Mouse (Mus musculus): ENCODE measurements around the gene Nab1. TPM values are rescaled to one million over a fixed set of nuclear protein-coding genes. Genes with fewer than 3 reads are reported as not detected.

Gene Nab1
- polyA plus RNA-seq, 1 experiment from 2014 or later: 11.8 TPM

GRCm38 (mm10) chr1:52521436-52521993 lies 21.0 kb upstream of the Nab1 start:
- peak overlapping the region; percentile 66 for H3K27ac ChIP-seq (ENCODE audit: low read length)
- H3K4me2 ChIP-seq (ENCODE audit: low read length): no peak overlapping the region
- no peaks in the 10 kb centered on the region for H3K9me3 ChIP-seq (ENCODE audit: control insufficient read depth, low read length)
- no peaks in the 10 kb centered on the region for H3K36me3 ChIP-seq (ENCODE audit: control insufficient read depth, insufficient read depth)
- WGBS: 39% methylated on average over 8 of the region's 8 CpGs
- H3K27me3 ChIP-seq (replicated peaks; ENCODE audit: control insufficient read depth, insufficient read depth, low read length): no peaks in the 10 kb centered on the region
- peak; percentile 76 for ATAC-seq
- no peak overlapping the region for H3K9ac ChIP-seq (replicated peaks; ENCODE audit: low read depth, low read length)
- H3K4me3 ChIP-seq (replicated peaks; ENCODE audit: low read length): no peak overlapping the region
- peaks cover 22% of the 10 kb centered on the region for H3K4me1 ChIP-seq (replicated peaks; ENCODE audit: control insufficient read depth, insufficient read depth, low read length)

GRCm38 (mm10) chr1:52520131-52520530 lies 19.7 kb upstream of the Nab1 start:
- Histone ChIP-seq H3K9ac (replicated peaks; ENCODE audit: low read depth, low read length) (no peak overlapping the region), H3K36me3 (ENCODE audit: control insufficient read depth, insufficient read depth) (no peaks in the 10 kb centered on the region), H3K27me3 (replicated peaks; ENCODE audit: control insufficient read depth, insufficient read depth, low read length) (no peaks in the 10 kb centered on the region), H3K4me1 (replicated peaks; ENCODE audit: control insufficient read depth, insufficient read depth, low read length) (peaks cover 22% of the 10 kb centered on the region), H3K9me3 (ENCODE audit: control insufficient read depth, low read length) (no peaks in the 10 kb centered on the region), H3K27ac (ENCODE audit: low read length) (no peak overlapping the region; the same call in 1 of the 2 replicates), H3K4me3 (replicated peaks; ENCODE audit: low read length) (no peak overlapping the region), H3K4me2 (ENCODE audit: low read length) (no peak overlapping the region)
- peak; percentile 46; the same call in 1 of the 2 replicates for ATAC-seq
- 74% methylated on average over 7 of the region's 7 CpGs for WGBS

GRCm38 (mm10) chr1:52515249-52515648 lies 14.8 kb upstream of the Nab1 start:
- Histone ChIP-seq H3K27me3 (replicated peaks; ENCODE audit: control insufficient read depth, insufficient read depth, low read length) (no peaks in the 10 kb centered on the region), H3K4me2 (ENCODE audit: low read length) (no peak overlapping the region), H3K27ac (ENCODE audit: low read length) (no peak overlapping the region), H3K9me3 (ENCODE audit: control insufficient read depth, low read length) (no peaks in the 10 kb centered on the region), H3K9ac (replicated peaks; ENCODE audit: low read depth, low read length) (no peak overlapping the region), H3K4me1 (replicated peaks; ENCODE audit: control insufficient read depth, insufficient read depth, low read length) (no peaks in the 10 kb centered on the region), H3K4me3 (replicated peaks; ENCODE audit: low read length) (no peak overlapping the region), H3K36me3 (ENCODE audit: control insufficient read depth, insufficient read depth) (no peaks in the 10 kb centered on the region)
- WGBS: 90% methylated on average over 3 of the region's 3 CpGs
- no peak for ATAC-seq

GRCm38 (mm10) chr1:52511788-52512425 lies 11.4 kb upstream of the Nab1 start:
- H3K4me3 ChIP-seq (replicated peaks; ENCODE audit: low read length): no peak overlapping the region
- H3K9me3 ChIP-seq (ENCODE audit: control insufficient read depth, low read length): no peaks in the 10 kb centered on the region
- ATAC-seq: no peak
- H3K27ac ChIP-seq (ENCODE audit: low read length): no peak overlapping the region
- WGBS: 73% methylated on average over 1 of the region's 1 CpGs
- no peaks in the 10 kb centered on the region for H3K27me3 ChIP-seq (replicated peaks; ENCODE audit: control insufficient read depth, insufficient read depth, low read length)
- H3K4me2 ChIP-seq (ENCODE audit: low read length): no peak overlapping the region
- no peaks in the 10 kb centered on the region for H3K36me3 ChIP-seq (ENCODE audit: control insufficient read depth, insufficient read depth)
- H3K9ac ChIP-seq (replicated peaks; ENCODE audit: low read depth, low read length): no peak overlapping the region
- H3K4me1 ChIP-seq (replicated peaks; ENCODE audit: control insufficient read depth, insufficient read depth, low read length): no peaks in the 10 kb centered on the region

DNA sequence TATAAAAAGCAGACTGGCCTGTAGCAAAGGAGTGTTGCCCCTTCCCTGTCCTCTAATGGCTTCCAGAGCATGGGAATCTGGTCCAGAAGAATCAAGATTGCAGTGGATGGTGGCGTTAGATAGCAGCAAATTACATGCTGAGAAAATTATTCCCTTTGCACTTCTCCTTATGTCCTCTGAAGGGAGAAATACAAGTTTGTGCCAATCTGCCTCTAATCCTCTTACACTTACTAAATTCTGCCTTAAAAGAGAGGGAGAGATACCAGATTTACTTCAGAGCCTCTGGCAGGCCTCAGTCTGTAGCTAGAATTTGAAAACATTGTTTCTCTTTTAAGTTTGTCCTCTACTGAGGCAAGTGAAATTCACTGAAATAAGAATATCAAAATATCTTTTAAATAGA lies 5.7 kb upstream of the Nab1 start:
- Histone ChIP-seq H3K4me1 (replicated peaks; ENCODE audit: control insufficient read depth, insufficient read depth, low read length) (no peaks in the 10 kb centered on the region), H3K27me3 (replicated peaks; ENCODE audit: control insufficient read depth, insufficient read depth, low read length) (no peaks in the 10 kb centered on the region), H3K4me2 (ENCODE audit: low read length) (no peak overlapping the region), H3K36me3 (ENCODE audit: control insufficient read depth, insufficient read depth) (no peaks in the 10 kb centered on the region), H3K27ac (ENCODE audit: low read length) (no peak overlapping the region), H3K4me3 (replicated peaks; ENCODE audit: low read length) (no peak overlapping the region), H3K9me3 (ENCODE audit: control insufficient read depth, low read length) (no peaks in the 10 kb centered on the region), H3K9ac (replicated peaks; ENCODE audit: low read depth, low read length) (no peak overlapping the region)
- peak; percentile 50; the same call in 1 of the 2 replicates for ATAC-seq
- 36% methylated on average over 1 of the region's 1 CpGs for WGBS

DNA sequence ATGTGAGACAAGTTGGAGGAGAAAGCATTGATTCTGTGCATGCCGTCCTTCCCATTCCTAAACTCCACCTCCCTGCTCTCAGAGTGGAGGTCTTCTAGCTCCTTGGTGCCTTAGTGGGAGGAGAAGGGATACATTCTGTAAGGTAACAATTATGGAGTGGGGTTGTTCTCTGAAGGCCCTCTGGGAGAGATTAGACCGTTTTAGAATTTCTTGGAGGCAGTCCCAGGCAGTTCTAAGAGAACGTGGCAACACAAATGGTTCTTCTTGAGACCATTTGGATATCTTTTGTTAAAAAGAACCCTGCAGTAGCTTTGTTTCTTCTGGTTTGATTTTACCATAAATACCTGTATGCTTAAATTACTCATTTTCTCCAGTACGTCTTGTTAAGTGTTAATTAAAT lies 1.8 kb upstream of the Nab1 start:
- Histone ChIP-seq H3K27me3 (replicated peaks; ENCODE audit: control insufficient read depth, insufficient read depth, low read length) (no peaks in the 10 kb centered on the region), H3K4me1 (replicated peaks; ENCODE audit: control insufficient read depth, insufficient read depth, low read length) (no peaks in the 10 kb centered on the region), H3K4me3 (replicated peaks; ENCODE audit: low read length) (no peak overlapping the region), H3K36me3 (ENCODE audit: control insufficient read depth, insufficient read depth) (no peaks in the 10 kb centered on the region), H3K27ac (ENCODE audit: low read length) (no peak overlapping the region), H3K9ac (replicated peaks; ENCODE audit: low read depth, low read length) (no peak overlapping the region), H3K9me3 (ENCODE audit: control insufficient read depth, low read length) (no peaks in the 10 kb centered on the region), H3K4me2 (ENCODE audit: low read length) (no peak overlapping the region)
- 56% methylated on average over 4 of the region's 4 CpGs for WGBS
- ATAC-seq: no peak

DNA sequence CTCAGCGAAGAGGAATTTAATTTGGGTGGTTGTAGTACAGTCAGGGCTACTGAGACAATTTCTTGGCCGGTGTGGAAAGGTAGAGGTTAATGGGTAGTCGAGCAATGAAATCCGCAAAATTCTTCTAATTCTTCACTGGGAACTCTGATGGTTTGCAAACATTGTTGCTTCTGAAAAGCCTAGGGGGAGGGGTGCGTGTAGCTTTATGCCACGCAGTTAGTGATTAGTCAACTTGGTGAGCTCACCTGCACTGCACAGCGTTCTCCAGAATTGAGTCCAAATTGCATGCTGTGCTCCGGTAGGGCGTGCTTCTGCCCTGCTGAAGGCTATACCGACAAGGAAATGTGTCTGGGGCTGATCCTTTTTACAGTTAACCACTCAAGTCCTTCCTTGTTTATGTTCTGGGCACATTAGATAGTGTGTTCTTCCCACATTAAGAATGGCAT lies 1.2 kb upstream of the Nab1 start:
- no peaks in the 10 kb centered on the region for H3K27me3 ChIP-seq (replicated peaks; ENCODE audit: control insufficient read depth, insufficient read depth, low read length)
- no peaks in the 10 kb centered on the region for H3K36me3 ChIP-seq (ENCODE audit: control insufficient read depth, insufficient read depth)
- no peaks in the 10 kb centered on the region for H3K9me3 ChIP-seq (ENCODE audit: control insufficient read depth, low read length)
- 41% methylated on average over 10 of the region's 10 CpGs for WGBS
- no peak overlapping the region for H3K4me2 ChIP-seq (ENCODE audit: low read length)
- H3K27ac ChIP-seq (ENCODE audit: low read length): no peak overlapping the region
- no peak for ATAC-seq
- H3K4me1 ChIP-seq (replicated peaks; ENCODE audit: control insufficient read depth, insufficient read depth, low read length): no peaks in the 10 kb centered on the region
- no peak overlapping the region for H3K9ac ChIP-seq (replicated peaks; ENCODE audit: low read depth, low read length)
- no peak overlapping the region for H3K4me3 ChIP-seq (replicated peaks; ENCODE audit: low read length)

GRCm38 (mm10) chr1:52501090-52501489 lies 611 bp upstream of the Nab1 start:
- ATAC-seq: no peak
- Histone ChIP-seq H3K4me3 (replicated peaks; ENCODE audit: low read length) (peak overlapping the region; percentile 73; the same call in 1 of the 2 replicates), H3K4me1 (replicated peaks; ENCODE audit: control insufficient read depth, insufficient read depth, low read length) (no peaks in the 10 kb centered on the region), H3K4me2 (ENCODE audit: low read length) (peak overlapping the region; percentile 59; the same call in 1 of the 2 replicates), H3K27ac (ENCODE audit: low read length) (no peak overlapping the region), H3K9ac (replicated peaks; ENCODE audit: low read depth, low read length) (no peak overlapping the region), H3K9me3 (ENCODE audit: control insufficient read depth, low read length) (no peaks in the 10 kb centered on the region), H3K27me3 (replicated peaks; ENCODE audit: control insufficient read depth, insufficient read depth, low read length) (no peaks in the 10 kb centered on the region), H3K36me3 (ENCODE audit: control insufficient read depth, insufficient read depth) (no peaks in the 10 kb centered on the region)
- 53% methylated on average over 1 of the region's 1 CpGs for WGBS

DNA sequence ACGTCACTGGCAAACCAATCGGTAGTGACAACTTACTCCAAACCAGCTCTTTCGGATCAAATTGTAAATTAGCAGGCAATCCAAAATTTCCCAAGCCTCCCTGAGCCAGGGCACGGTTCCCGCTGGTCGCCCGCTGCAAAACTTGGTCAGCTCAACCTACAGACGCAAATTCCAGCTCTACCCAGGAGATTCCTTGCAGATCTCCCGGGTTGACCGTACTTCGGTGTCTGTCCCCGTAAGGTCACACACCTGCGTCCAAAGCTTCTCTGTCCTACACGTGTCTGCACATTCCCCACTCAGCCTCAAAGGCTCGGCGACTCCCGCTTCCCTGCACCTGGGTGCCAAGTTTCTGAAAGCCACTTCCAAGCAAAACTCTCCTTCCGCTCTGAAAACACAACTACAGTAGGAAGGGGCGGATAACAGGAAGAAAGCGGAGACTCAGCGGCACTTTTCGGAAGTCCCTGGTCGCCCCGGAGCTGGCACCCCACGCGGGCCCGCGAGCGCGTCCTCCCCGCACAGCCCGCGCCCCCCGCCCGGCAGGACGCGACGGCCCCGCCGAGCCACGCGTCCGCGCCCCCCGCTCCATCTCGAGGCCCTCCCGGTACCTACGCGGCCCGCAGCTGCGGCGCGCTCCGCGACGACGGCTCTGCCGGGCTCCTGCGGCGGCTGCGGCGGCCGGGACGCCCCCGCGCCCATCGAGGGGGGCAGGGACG lies 722 bp downstream of the Nab1 start:
- peak overlapping the region; percentile 73 for H3K4me3 ChIP-seq (replicated peaks; ENCODE audit: low read length)
- H3K27ac ChIP-seq (ENCODE audit: low read length): peak overlapping the region; percentile 81
- H3K36me3 ChIP-seq (ENCODE audit: control insufficient read depth, insufficient read depth): no peaks in the 10 kb centered on the region
- H3K9ac ChIP-seq (replicated peaks; ENCODE audit: low read depth, low read length): peak overlapping the region; percentile 80
- H3K4me1 ChIP-seq (replicated peaks; ENCODE audit: control insufficient read depth, insufficient read depth, low read length): peaks cover 7% of the 10 kb centered on the region; the same call in 1 of the 2 replicates
- peak; percentile 76 for ATAC-seq
- H3K27me3 ChIP-seq (replicated peaks; ENCODE audit: control insufficient read depth, insufficient read depth, low read length): no peaks in the 10 kb centered on the region
- H3K9me3 ChIP-seq (ENCODE audit: control insufficient read depth, low read length): no peaks in the 10 kb centered on the region
- under 1% methylated on average over 47 of the region's 68 CpGs for WGBS
- peak overlapping the region; percentile 59 for H3K4me2 ChIP-seq (ENCODE audit: low read length)
